Mouse (Mus musculus) forebrain, embryonic 15.5 days (tissue): ENCODE results near the gene Spata31d1d. TPM values are rescaled to one million over a fixed set of nuclear protein-coding genes. Genes with fewer than 3 reads are reported as not detected.

ENCODE experiments used
- ATAC-seq: fragments of 200-750 bp; cut with Nextera tagmentation; replicated peaks from 2 replicates; pipeline ENCODE4 v1.8.0; 2017; ENCODE audit warnings: mild to moderate bottlenecking, moderate TSS enrichment, moderate library complexity
- H3K27ac ChIP-seq: fragments of 300-500 bp; sonication (generic); replicated peaks from 2 replicates; pipeline ENCODE4 v1.5.1; 2015; ENCODE audit warnings: mild to moderate bottlenecking, inconsistent platforms
- H3K27me3 ChIP-seq: fragments of 300-500 bp; sonication (generic); 2 replicates; pipeline ENCODE4 v1.6.1; 2015; ENCODE audit warnings: inconsistent platforms
- H3K36me3 ChIP-seq: fragments of 300-500 bp; sonication (generic); 2 replicates; pipeline ENCODE4 v1.6.1; 2015; ENCODE audit warnings: mild to moderate bottlenecking, inconsistent platforms
- H3K4me1 ChIP-seq: fragments of 300-500 bp; sonication (generic); 2 replicates; pipeline ENCODE4 v1.6.1; 2015; ENCODE audit warnings: inconsistent platforms
- H3K4me2 ChIP-seq: fragments of 300-500 bp; sonication (generic); replicated peaks from 2 replicates; pipeline ENCODE4 v1.6.1; 2015; ENCODE audit warnings: mild to moderate bottlenecking, inconsistent platforms
- H3K4me3 ChIP-seq: fragments of 300-500 bp; sonication (generic); 2 replicates; pipeline ENCODE4 v1.5.1; 2015; ENCODE audit warnings: mild to moderate bottlenecking, inconsistent platforms
- H3K9ac ChIP-seq: fragments of 300-500 bp; sonication (generic); replicated peaks from 2 replicates; pipeline ENCODE4 v1.6.1; 2015; ENCODE audit warnings: mild to moderate bottlenecking, inconsistent platforms
- H3K9me3 ChIP-seq: fragments of 300-500 bp; sonication (generic); 2 replicates; pipeline ENCODE4 v1.6.1; 2016; ENCODE audit warnings: inconsistent platforms
- WGBS: fragments of 180-500 bp; shearing (Covaris S2); methylation state at CpG from one replicate; pipeline ENCODE4 v1.1.7; 2015; ENCODE audit warnings: mixed read lengths; 5-methylcytosine and 5-hydroxymethylcytosine counted together
- polyA plus RNA-seq: library from polyadenylated mRNA; unstranded; fragments of >200 nt; fragmentation: Nextera tagmentation; extraction: Ambion mirVana; gene quantifications from 2 replicates; pipeline ENCODE4 v1.2.1, GENCODE M21; 2015

The Spata31d1d gene
- polyA plus RNA-seq, 1 experiment from 2014 or later, result not detected

GRCm38 (mm10) chr13:59694008-59694407 lies 37.5 kb downstream of the Spata31d1d start, which contains the start of gene 4921517D22Rik:
4921517D22Rik (minus strand) TSS chr13:59694108.
- Histone ChIP-seq H3K36me3 (no peaks in the 10 kb centered on the region), H3K27ac (no peak within 1 kb of the TSS), H3K4me3 (no peak within 1 kb of the TSS), H3K27me3 (no peaks in the 10 kb centered on the region), H3K4me2 (no peak within 1 kb of the TSS), H3K4me1 (no peaks in the 10 kb centered on the region), H3K9ac (no peak within 1 kb of the TSS), H3K9me3 (no peaks in the 10 kb centered on the region)
- ATAC-seq, result no peak
- WGBS, result 88% methylated on average over 3 of the region's 3 CpGs

GRCm38 (mm10) chr13:59691478-59691877 lies 40.1 kb downstream of the Spata31d1d start:
- Histone ChIP-seq H3K4me2 (no peak overlapping the region), H3K9ac (no peak overlapping the region), H3K4me1 (no peaks in the 10 kb centered on the region), H3K4me3 (no peak overlapping the region), H3K27me3 (no peaks in the 10 kb centered on the region), H3K9me3 (no peaks in the 10 kb centered on the region), H3K36me3 (no peaks in the 10 kb centered on the region), H3K27ac (no peak overlapping the region)
- 40% methylated on average over 10 of the region's 10 CpGs for WGBS
- ATAC-seq, result no peak

GRCm38 (mm10) chr13:59690576-59690975 lies 41.0 kb downstream of the Spata31d1d start:
- ATAC-seq, result no peak
- WGBS, result 91% methylated on average over 7 of the region's 7 CpGs
- no peak overlapping the region for H3K9ac ChIP-seq
- no peak overlapping the region for H3K4me2 ChIP-seq
- no peaks in the 10 kb centered on the region for H3K9me3 ChIP-seq
- H3K27ac ChIP-seq, result no peak overlapping the region
- H3K4me1 ChIP-seq, result no peaks in the 10 kb centered on the region
- H3K4me3 ChIP-seq, result no peak overlapping the region
- no peaks in the 10 kb centered on the region for H3K36me3 ChIP-seq
- H3K27me3 ChIP-seq, result no peaks in the 10 kb centered on the region

- Histone ChIP-seq H3K4me3 (no peak overlapping the region), H3K27ac (no peak overlapping the region), H3K4me1 (no peaks in the 10 kb centered on the region), H3K27me3 (no peaks in the 10 kb centered on the region), H3K9ac (no peak overlapping the region), H3K9me3 (no peaks in the 10 kb centered on the region), H3K4me2 (no peak overlapping the region), H3K36me3 (no peaks in the 10 kb centered on the region)
- WGBS, result 87% methylated on average over 3 of the region's 3 CpGs
- ATAC-seq, result no peak
Measured at GRCm38 (mm10) chr13:59689843-59690242, 41.7 kb downstream of the Spata31d1d start.

- ATAC-seq, result no peak
- no peak overlapping the region for H3K4me2 ChIP-seq
- H3K9me3 ChIP-seq, result no peaks in the 10 kb centered on the region
- no peak overlapping the region for H3K27ac ChIP-seq
- no peaks in the 10 kb centered on the region for H3K36me3 ChIP-seq
- H3K9ac ChIP-seq, result no peak overlapping the region
- H3K4me3 ChIP-seq, result no peak overlapping the region
- WGBS, result 87% methylated on average over 9 of the region's 9 CpGs
- H3K4me1 ChIP-seq, result no peaks in the 10 kb centered on the region
- no peaks in the 10 kb centered on the region for H3K27me3 ChIP-seq
Measured at GRCm38 (mm10) chr13:59689313-59689712, 42.2 kb downstream of the Spata31d1d start.

- no peak overlapping the region for H3K9ac ChIP-seq
- H3K36me3 ChIP-seq, result no peaks in the 10 kb centered on the region
- no peaks in the 10 kb centered on the region for H3K9me3 ChIP-seq
- no peaks in the 10 kb centered on the region for H3K4me1 ChIP-seq
- H3K27ac ChIP-seq, result no peak overlapping the region
- no peak overlapping the region for H3K4me3 ChIP-seq
- ATAC-seq, result no peak
- no peaks in the 10 kb centered on the region for H3K27me3 ChIP-seq
- H3K4me2 ChIP-seq, result no peak overlapping the region
- 77% methylated on average over 13 of the region's 13 CpGs for WGBS
Measured at GRCm38 (mm10) chr13:59688338-59688770, 43.2 kb downstream of the Spata31d1d start.

GRCm38 (mm10) chr13:59685236-59685635 lies 46.3 kb downstream of the Spata31d1d start:
- Histone ChIP-seq H3K27me3 (no peaks in the 10 kb centered on the region), H3K4me1 (no peaks in the 10 kb centered on the region), H3K9ac (no peak overlapping the region), H3K4me3 (no peak overlapping the region), H3K27ac (no peak overlapping the region), H3K9me3 (no peaks in the 10 kb centered on the region), H3K36me3 (no peaks in the 10 kb centered on the region), H3K4me2 (no peak overlapping the region)
- 82% methylated on average over 3 of the region's 3 CpGs for WGBS
- no peak for ATAC-seq

GRCm38 (mm10) chr13:59682629-59683028 lies 48.9 kb downstream of the Spata31d1d start:
- H3K27ac ChIP-seq, result no peak overlapping the region
- no peaks in the 10 kb centered on the region for H3K36me3 ChIP-seq
- H3K9me3 ChIP-seq, result no peaks in the 10 kb centered on the region
- no peak overlapping the region for H3K4me2 ChIP-seq
- no peak overlapping the region for H3K4me3 ChIP-seq
- H3K27me3 ChIP-seq, result no peaks in the 10 kb centered on the region
- no peaks in the 10 kb centered on the region for H3K4me1 ChIP-seq
- ATAC-seq, result no peak
- 45% methylated on average over 7 of the region's 7 CpGs for WGBS
- H3K9ac ChIP-seq, result no peak overlapping the region

- H3K4me2 ChIP-seq, result no peak overlapping the region
Measured at GRCm38 (mm10) chr13:59679908-59680307, 51.6 kb downstream of the Spata31d1d start.

GRCm38 (mm10) chr13:59679306-59679705 lies 52.2 kb downstream of the Spata31d1d start:
- Histone ChIP-seq H3K9ac (no peak overlapping the region), H3K4me2 (no peak overlapping the region), H3K4me1 (peaks cover 6% of the 10 kb centered on the region; the same call in 1 of the 2 replicates), H3K36me3 (no peaks in the 10 kb centered on the region), H3K9me3 (no peaks in the 10 kb centered on the region), H3K27me3 (no peaks in the 10 kb centered on the region), H3K27ac (no peak overlapping the region), H3K4me3 (no peak overlapping the region)
- WGBS, result 64% methylated on average over 4 of the region's 4 CpGs
- no peak for ATAC-seq

More at GRCm38 (mm10) chr13:59679908-59680307, 51.6 kb downstream of the Spata31d1d start:
- Histone ChIP-seq H3K4me3 (no peak overlapping the region), H3K4me1 (0 out of 2 replicates have a peak, but pooled peaks cover under 1% of the 10 kb centered on the region), H3K27me3 (no peaks in the 10 kb centered on the region), H3K27ac (no peak overlapping the region), H3K36me3 (no peaks in the 10 kb centered on the region), H3K9ac (no peak overlapping the region), H3K9me3 (no peaks in the 10 kb centered on the region)
- WGBS, result 79% methylated on average over 4 of the region's 4 CpGs
- no peak for ATAC-seq

GRCm38 (mm10) chr13:59676316-59677229 lies 55.0 kb downstream of the Spata31d1d start:
- H3K27me3 ChIP-seq, result no peaks in the 10 kb centered on the region
- H3K4me1 ChIP-seq, result peaks cover 27% of the 10 kb centered on the region
- ATAC-seq, result no peak
- H3K27ac ChIP-seq, result no peak overlapping the region
- H3K36me3 ChIP-seq, result no peaks in the 10 kb centered on the region
- H3K9ac ChIP-seq, result no peak overlapping the region
- no peak overlapping the region for H3K4me2 ChIP-seq
- 82% methylated on average over 12 of the region's 12 CpGs for WGBS
- H3K9me3 ChIP-seq, result no peaks in the 10 kb centered on the region
- no peak overlapping the region for H3K4me3 ChIP-seq
